In genomic region chr11:55607066-55607807, GRCm38 (mm10) we compare ENCODE assay signal across 10 mouse cellular contexts. TPM values are rescaled to one million over a fixed set of nuclear protein-coding genes. Genes with fewer than 3 reads are reported as not detected.
DNase-seq lines count a peak whose midpoint lies in the region; ATAC-seq lines count a peak whose summit lies in the region.
"Had no signal": no experiment of that assay in that cellular context is flagged by ENCODE, and none has a peak within 500 bp of the region (broad histone marks: within the 10 kb centered on the region; RNA-seq: fewer than 3 reads in every experiment).

No protein-coding gene starts in this region.

- H3K4me2 ChIP-seq in forebrain, embryonic 13.5 days, result peak overlapping the region; percentile 67
- H3K4me2 ChIP-seq: liver, embryonic 15.5 days had no signal

- 3% methylated on average over 25 of the region's 26 CpGs for WGBS in forebrain, embryonic 13.5 days
- WGBS in heart, embryonic 10.5 days, result 7% methylated on average over 26 of the region's 26 CpGs

- H3K9ac ChIP-seq in forebrain, embryonic 13.5 days, result peak overlapping the region; percentile 47
- H3K9ac ChIP-seq: liver, embryonic 15.5 days had no signal

- H3K9me3 ChIP-seq in forebrain, embryonic 13.5 days (replicated peaks), result no peaks in the 10 kb centered on the region
- no peaks in the 10 kb centered on the region for H3K9me3 ChIP-seq in heart, embryonic 10.5 days
- H3K9me3 ChIP-seq: liver, embryonic 15.5 days had no signal

- intact Hi-C loops in left cerebral cortex, postnatal 14 days (cut with DNase I), result loop anchor here (10.0 kb wide), 1 partner anchor 388 kb away; no protein-coding TSS in a partner anchor

- DNase-seq in layer of hippocampus, adult 11-12 months (ENCODE audit: low spot score), result peak; percentile 12
- DNase-seq in layer of hippocampus, adult 9-11 months, result no peak
- DNase-seq in left cerebral cortex, postnatal 14 days (ENCODE audit: low spot score in 2 of 2), result peak; percentile 20 to 57
- DNase-seq in retina, postnatal 1 day, result peak; percentile 55
- DNase-seq in spleen, adult 18-20 months, result no peak
- DNase-seq in urinary bladder, postnatal 14 days (ENCODE audit: low spot score), result no peak
- DNase-seq in heart, embryonic 10.5 days (ENCODE audit: low spot score), result no peak

- H3K4me3 ChIP-seq in forebrain, embryonic 13.5 days, result peak overlapping the region; percentile 41
- no peak overlapping the region for H3K4me3 ChIP-seq in heart, embryonic 10.5 days
- H3K4me3 ChIP-seq: erythroblast, embryonic 14.5 days; liver, embryonic 15.5 days had no signal

- peaks cover 68% of the 10 kb centered on the region for H3K27me3 ChIP-seq in forebrain, embryonic 13.5 days
- H3K27me3 ChIP-seq in heart, embryonic 10.5 days (ENCODE audit: insufficient read depth, poor library complexity, severe bottlenecking), result peaks cover 47% of the 10 kb centered on the region

- peaks cover 10% of the 10 kb centered on the region; the same call in 1 of the 2 replicates for H3K4me1 ChIP-seq in forebrain, embryonic 13.5 days
- H3K4me1 ChIP-seq in heart, embryonic 10.5 days, result peaks cover 8% of the 10 kb centered on the region; the same call in 1 of the 2 replicates
- H3K4me1 ChIP-seq: liver, embryonic 15.5 days had no signal

- peak; percentile 77 for ATAC-seq in forebrain, embryonic 13.5 days

- no peak overlapping the region for H3K27ac ChIP-seq in forebrain, embryonic 13.5 days
- no peak overlapping the region for H3K27ac ChIP-seq in heart, embryonic 10.5 days
- H3K27ac ChIP-seq: liver, embryonic 15.5 days had no signal

- no peaks in the 10 kb centered on the region for H3K36me3 ChIP-seq in forebrain, embryonic 13.5 days (ENCODE audit: poor library complexity, severe bottlenecking)
- H3K36me3 ChIP-seq in heart, embryonic 10.5 days, result no peaks in the 10 kb centered on the region
- H3K36me3 ChIP-seq: liver, embryonic 15.5 days had no signal

RNA-seq across cellular contexts. Expression of gene Glra1, which starts 0.8 kb away (rescaled TPM):
- not detected in 2 replicates for polyA plus RNA-seq in forebrain, embryonic 13.5 days (2015; fragmentation: Nextera tagmentation; extraction: Ambion mirVana)
- under 1 TPM; 0.33 to 0.78 TPM for total RNA-seq in left cerebral cortex, postnatal 14 days (2021)
- not detected in 2 replicates for polyA plus RNA-seq in heart, embryonic 10.5 days (2016; fragmentation: Nextera tagmentation; extraction: Ambion mirVana)
- polyA plus RNA-seq: erythroblast, embryonic 14.5 days; liver, embryonic 15.5 days had no signal

Comparison
In these comparisons a context has a peak if more than half of its experiments do, and no peak if none do; other contexts are left out.
1. DNase-seq: peak in layer of hippocampus, adult 11-12 months (single experiment), left cerebral cortex, postnatal 14 days (2 of 2) and retina, postnatal 1 day (single experiment); none in layer of hippocampus, adult 9-11 months (single experiment), spleen, adult 18-20 months (0 of 2), urinary bladder, postnatal 14 days (single experiment) and heart, embryonic 10.5 days (single experiment).